Mouse (Mus musculus) megakaryocyte, embryonic 14.5 days (primary cell): Measurements from ENCODE around the gene 2410131K14Rik. TPM values are rescaled to one million over a fixed set of nuclear protein-coding genes. Genes with fewer than 3 reads are reported as not detected.

Experiments
- H3K27me3 ChIP-seq: replicated peaks from 2 replicates; pipeline ENCODE3; 2012; ENCODE audit warnings: inconsistent platforms
- H3K36me3 ChIP-seq: replicated peaks from 2 replicates; pipeline ENCODE3; 2012; ENCODE audit warnings: low read length, inconsistent platforms, mixed read lengths
- H3K4me1 ChIP-seq: 2 replicates; pipeline ENCODE4 v1.6.1; 2012; ENCODE audit warnings: inconsistent platforms
- H3K4me3 ChIP-seq: replicated peaks from 2 replicates; pipeline ENCODE3; 2012; ENCODE audit warnings: moderate library complexity, mild to moderate bottlenecking, inconsistent platforms
- H3K9me3 ChIP-seq: 2 replicates; pipeline ENCODE4 v1.6.1; 2012; ENCODE audit warnings: inconsistent platforms
- FLI1 ChIP-seq: IDR thresholded peaks from 2 replicates; pipeline ENCODE4 v1.6.1; 2012; ENCODE audit warnings: low read length, inconsistent platforms, mixed read lengths
- GATA1 ChIP-seq: IDR thresholded peaks from 3 replicates; pipeline ENCODE4 v1.6.1; 2012; ENCODE audit warnings: mixed read lengths, low read length, inconsistent platforms, borderline replicate concordance
- polyA plus RNA-seq: library from polyadenylated mRNA; stranded (reverse); fragments of >175 nt; gene quantifications from 2 replicates; pipeline ENCODE4 v1.2.3, GENCODE M21; 2012; ENCODE audit warnings: low replicate concordance; ENCODE audit not compliant: insufficient read depth

2410131K14Rik gene
- polyA plus RNA-seq, 1 experiment: 0.82 TPM

DNA sequence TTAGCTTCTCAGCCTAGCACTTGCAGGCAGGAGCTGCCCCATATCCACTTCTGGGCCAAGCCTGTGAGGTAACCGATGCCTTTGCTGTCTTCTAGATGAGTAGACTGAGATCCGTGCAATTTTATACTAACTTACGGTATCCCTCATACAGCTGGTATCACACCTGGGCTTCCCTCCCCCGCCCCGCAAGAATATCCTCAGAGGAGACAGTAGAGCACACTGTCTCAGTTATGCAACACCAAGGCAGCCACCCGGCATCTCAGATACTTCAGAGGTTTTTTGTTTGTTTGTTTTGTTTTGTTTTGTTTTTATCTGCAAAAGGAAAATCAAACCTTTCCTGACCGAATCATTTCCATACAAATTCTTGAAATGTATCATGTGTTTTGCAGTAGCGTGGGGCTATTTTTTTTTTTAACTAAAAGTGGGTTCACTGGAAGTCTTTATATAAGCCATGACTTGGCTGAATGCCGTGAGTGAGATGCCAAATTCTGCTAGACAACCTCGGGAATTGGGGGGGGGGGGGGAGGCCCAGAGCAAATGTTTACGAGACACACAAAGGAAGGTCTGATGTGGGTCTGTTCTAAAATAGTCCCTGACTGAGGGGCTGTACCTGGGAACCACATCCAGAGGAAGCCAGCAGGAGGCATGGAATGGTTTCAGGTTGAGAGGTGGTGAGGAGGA, 54.8 kb downstream of the 2410131K14Rik start:
- Histone ChIP-seq H3K9me3 (no peaks in the 10 kb centered on the region), H3K4me1 (no peaks in the 10 kb centered on the region; the same call in 1 of the 2 replicates), H3K4me3 (no peak overlapping the region), H3K27me3 (peaks cover 42% of the 10 kb centered on the region), H3K36me3 (no peaks in the 10 kb centered on the region)
- TF ChIP-seq FLI1 (no peak), GATA1 (no peak)

- H3K9me3 ChIP-seq: no peaks in the 10 kb centered on the region
- H3K4me1 ChIP-seq: peaks cover 7% of the 10 kb centered on the region; the same call in 1 of the 2 replicates
- H3K36me3 ChIP-seq: no peaks in the 10 kb centered on the region
- TF ChIP-seq FLI1 (no peak), GATA1 (no peak)
- H3K27me3 ChIP-seq: peaks cover 51% of the 10 kb centered on the region
- H3K4me3 ChIP-seq: no peak overlapping the region
Observed at GRCm38 (mm10) chr5:118302466-118303155, 57.6 kb downstream of the 2410131K14Rik start.

- peaks cover 7% of the 10 kb centered on the region; the same call in 1 of the 2 replicates for H3K4me1 ChIP-seq
- H3K4me3 ChIP-seq: no peak overlapping the region
- peaks cover 47% of the 10 kb centered on the region for H3K27me3 ChIP-seq
- TF ChIP-seq GATA1 (no peak), FLI1 (no peak)
- H3K36me3 ChIP-seq: no peaks in the 10 kb centered on the region
- no peaks in the 10 kb centered on the region for H3K9me3 ChIP-seq
Observed at GRCm38 (mm10) chr5:118304970-118305618, 60.1 kb downstream of the 2410131K14Rik start.

- H3K36me3 ChIP-seq: no peaks in the 10 kb centered on the region
- peaks cover 2% of the 10 kb centered on the region; the same call in 1 of the 2 replicates for H3K4me1 ChIP-seq
Observed at GRCm38 (mm10) chr5:118310389-118310788, 65.4 kb downstream of the 2410131K14Rik start.

GRCm38 (mm10) chr5:118311251-118311650, 66.2 kb downstream of the 2410131K14Rik start:
- Histone ChIP-seq H3K27me3 (peaks cover 35% of the 10 kb centered on the region), H3K9me3 (no peaks in the 10 kb centered on the region), H3K4me1 (no peaks in the 10 kb centered on the region), H3K36me3 (no peaks in the 10 kb centered on the region), H3K4me3 (no peak overlapping the region)
- TF ChIP-seq FLI1: no peak
- no peak for TF ChIP-seq GATA1

More at GRCm38 (mm10) chr5:118310389-118310788, 65.4 kb downstream of the 2410131K14Rik start:
- Histone ChIP-seq H3K4me3 (no peak overlapping the region), H3K9me3 (no peaks in the 10 kb centered on the region), H3K27me3 (peaks cover 34% of the 10 kb centered on the region)
- TF ChIP-seq GATA1 (no peak), FLI1 (no peak)

GRCm38 (mm10) chr5:118313766-118314165, 68.7 kb downstream of the 2410131K14Rik start:
- no peaks in the 10 kb centered on the region for H3K36me3 ChIP-seq
- peaks cover 41% of the 10 kb centered on the region for H3K27me3 ChIP-seq
- TF ChIP-seq FLI1 (no peak), GATA1 (no peak)
- no peak overlapping the region for H3K4me3 ChIP-seq
- H3K9me3 ChIP-seq: no peaks in the 10 kb centered on the region
- peaks cover under 1% of the 10 kb centered on the region; the same call in 1 of the 2 replicates for H3K4me1 ChIP-seq

Other genes starting within 250 kb of the 2410131K14Rik start
- 940 and 1,036 TPM in 2 replicates for gene Tesc, start 217.5 kb upstream of the 2410131K14Rik start, polyA plus RNA-seq
- 22.8 and 42.5 TPM in 2 replicates for gene Fbxw8, start 89.8 kb upstream of the 2410131K14Rik start, polyA plus RNA-seq
- gene Hrk, start 80.6 kb upstream of the 2410131K14Rik start, polyA plus RNA-seq: not detected in 2 replicates
- 1.1 TPM in 1 of 2 replicates, not detected in the other for gene Rnft2, start 111 bp upstream of the 2410131K14Rik start, polyA plus RNA-seq